Mouse (Mus musculus) G1E (cell line): ENCODE measurements around the gene Tmem131l.

Experiments used
- CTCF ChIP-seq: IDR thresholded peaks from 2 replicates; pipeline ENCODE4 v1.5.1; 2012; ENCODE audit warnings: low read depth, low read length, inconsistent platforms, mixed read lengths
- GATA1 ChIP-seq: IDR thresholded peaks from 2 replicates; pipeline ENCODE4 v1.6.1; 2012; ENCODE audit warnings: borderline replicate concordance, low read length, inconsistent platforms, mixed read lengths
- GATA2 ChIP-seq: IDR thresholded peaks from 2 replicates; pipeline ENCODE4 v1.6.1; 2012; ENCODE audit warnings: low read depth, low read length, inconsistent platforms, borderline replicate concordance
- POLR2AphosphoS5 ChIP-seq: IDR thresholded peaks from 2 replicates; pipeline ENCODE4 v1.6.1; 2012; ENCODE audit warnings: low read depth, low read length, inconsistent platforms; ENCODE audit not compliant: insufficient replicate concordance
- TAL1 ChIP-seq: conservative IDR thresholded peaks from 2 replicates; pipeline ENCODE4 v1.6.1; 2012; ENCODE audit warnings: low read depth, low read length, inconsistent platforms, mixed read lengths

- TF ChIP-seq CTCF (no peak), TAL1 (no peak), GATA2 (no peak), GATA1 (no peak), POLR2AphosphoS5 (no peak)
Observed at GRCm38 (mm10) chr3:83996086-83996485, 43.9 kb downstream of the Tmem131l start.
